Mouse (Mus musculus) forebrain, embryonic 13.5 days (tissue): ENCODE measurements around the gene Des. TPM values are rescaled to one million over a fixed set of nuclear protein-coding genes. Genes with fewer than 3 reads are reported as not detected.

Experiments
- ATAC-seq: fragments of 200-750 bp; cut with Nextera tagmentation; 2 replicates; pipeline ENCODE4 v1.8.0; 2017
- H3K27ac ChIP-seq: fragments of 300-500 bp; sonication (generic); 2 replicates; pipeline ENCODE4 v1.5.1; 2015; ENCODE audit warnings: inconsistent platforms, mild to moderate bottlenecking, moderate library complexity
- H3K27me3 ChIP-seq: fragments of 300-500 bp; sonication (generic); 2 replicates; pipeline ENCODE4 v1.6.1; 2015; ENCODE audit warnings: mild to moderate bottlenecking, inconsistent platforms
- H3K36me3 ChIP-seq: fragments of 300-500 bp; sonication (generic); 2 replicates; pipeline ENCODE4 v1.6.1; 2015; ENCODE audit warnings: mild to moderate bottlenecking, inconsistent platforms; ENCODE audit not compliant: poor library complexity, severe bottlenecking
- H3K4me1 ChIP-seq: fragments of 300-500 bp; sonication (generic); 2 replicates; pipeline ENCODE4 v1.6.1; 2015; ENCODE audit warnings: inconsistent platforms
- H3K4me2 ChIP-seq: fragments of 300-500 bp; sonication (generic); 2 replicates; pipeline ENCODE4 v1.6.1; 2015; ENCODE audit warnings: inconsistent platforms, mild to moderate bottlenecking, moderate library complexity
- H3K4me3 ChIP-seq: fragments of 300-500 bp; sonication (generic); 2 replicates; pipeline ENCODE4 v1.5.1; 2015; ENCODE audit warnings: mild to moderate bottlenecking, inconsistent platforms
- H3K9ac ChIP-seq: fragments of 300-500 bp; sonication (generic); 2 replicates; pipeline ENCODE4 v1.6.1; 2015; ENCODE audit warnings: mild to moderate bottlenecking, inconsistent platforms
- H3K9me3 ChIP-seq: fragments of 300-500 bp; sonication (generic); replicated peaks from 2 replicates; pipeline ENCODE4 v1.6.1; 2016; ENCODE audit warnings: inconsistent platforms
- WGBS: fragments of 180-500 bp; shearing (Covaris S2); methylation state at CpG from one replicate; pipeline ENCODE4 v1.1.7; 2015; 5-methylcytosine and 5-hydroxymethylcytosine counted together
- polyA plus RNA-seq: library from polyadenylated mRNA; unstranded; fragments of >200 nt; fragmentation: Nextera tagmentation; extraction: Ambion mirVana; gene quantifications from 2 replicates; pipeline ENCODE4 v1.2.1, GENCODE M21; 2015

The Des gene
- polyA plus RNA-seq, 1 experiment from 2014 or later, result 0.81 TPM

DNA sequence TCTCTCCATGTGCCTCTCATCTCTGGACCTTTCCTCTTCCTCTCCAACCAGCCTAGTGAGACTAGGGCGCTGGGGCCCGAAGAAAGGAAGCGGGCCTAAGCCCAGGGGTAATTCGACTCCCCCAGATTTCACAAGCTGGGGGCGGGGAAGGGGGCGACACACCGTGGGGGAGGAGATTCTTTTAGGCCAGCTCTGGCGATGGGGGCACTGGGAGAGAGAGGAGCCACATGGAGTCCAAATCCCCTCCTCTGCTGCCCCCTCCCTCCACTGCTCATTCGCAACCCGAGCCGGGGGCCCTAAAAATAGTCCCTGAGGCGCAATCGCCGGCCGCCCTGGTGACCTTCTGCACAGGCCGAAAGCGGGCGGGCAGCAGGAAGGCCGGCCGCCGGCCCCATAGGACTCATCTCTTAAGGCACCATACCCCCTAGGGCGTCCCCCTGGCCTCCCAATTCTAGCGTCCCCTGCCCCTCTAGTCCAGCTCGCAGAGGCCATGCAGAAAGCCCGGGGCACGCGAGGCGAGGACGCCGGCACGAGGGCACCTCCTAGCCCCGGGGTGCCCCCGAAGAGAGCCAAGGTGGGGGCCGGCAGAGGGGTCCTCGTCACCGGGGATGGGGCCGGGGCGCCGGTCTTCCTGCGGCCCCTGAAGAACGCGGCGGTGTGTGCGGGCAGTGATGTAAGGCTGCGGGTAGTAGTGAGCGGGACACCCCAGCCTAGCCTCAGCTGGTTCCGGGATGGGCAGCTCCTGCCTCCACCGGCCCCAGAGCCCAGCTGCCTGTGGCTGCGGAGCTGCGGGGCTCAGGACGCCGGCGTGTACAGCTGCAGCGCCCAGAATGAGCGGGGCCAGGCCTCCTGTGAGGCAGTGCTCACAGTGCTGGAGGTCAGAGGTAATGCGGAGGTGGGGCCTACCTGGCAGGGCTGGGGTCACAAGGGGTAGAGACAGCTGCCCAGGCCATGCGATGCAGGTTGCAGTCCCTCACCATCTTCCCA lies 15.1 kb downstream of the Des start, which contains the start of gene Speg:
Gene Speg, plus strand, starts transcription at position 348 of the 987 bp plus-strand sequence.
- peak within 1 kb of the TSS; percentile 13 for H3K4me3 ChIP-seq
- peak within 1 kb of the TSS; percentile 52 for H3K4me2 ChIP-seq
- no peak within 1 kb of the TSS for H3K27ac ChIP-seq
- H3K9me3 ChIP-seq, result no peaks in the 10 kb centered on the region
- peak within 1 kb of the TSS; percentile 31 for H3K9ac ChIP-seq
- peaks cover 11% of the 10 kb centered on the region for H3K4me1 ChIP-seq
- ATAC-seq, result peak; percentile 34; the same call in 1 of the 2 replicates
- WGBS, result 11% methylated on average over 57 of the region's 57 CpGs
- H3K36me3 ChIP-seq, result no peaks in the 10 kb centered on the region
- peaks cover 53% of the 10 kb centered on the region for H3K27me3 ChIP-seq

DNA sequence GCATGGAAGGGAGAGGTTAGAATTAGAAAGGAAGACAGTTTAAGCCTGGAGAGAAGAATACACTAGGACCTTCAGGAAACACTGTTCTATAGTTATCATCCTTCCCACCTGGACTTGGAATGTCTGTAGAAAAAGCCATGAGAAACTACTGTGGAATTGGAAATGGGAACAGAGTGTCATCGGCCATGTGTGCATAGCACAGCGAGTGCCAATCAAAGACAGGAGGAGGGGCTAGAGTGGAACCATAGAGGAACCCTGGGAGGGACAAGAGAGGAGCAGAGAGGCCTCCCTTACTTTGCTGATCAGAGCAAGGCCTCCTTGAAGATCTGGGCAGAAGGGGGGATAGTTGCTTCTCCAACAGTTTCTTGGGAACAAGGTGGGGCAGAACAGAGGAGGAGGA lies 19.1 kb downstream of the Des start:
- Histone ChIP-seq H3K36me3 (no peaks in the 10 kb centered on the region), H3K4me3 (no peak overlapping the region), H3K27me3 (peaks cover 67% of the 10 kb centered on the region), H3K4me2 (no peak overlapping the region), H3K4me1 (peaks cover 28% of the 10 kb centered on the region), H3K27ac (no peak overlapping the region), H3K9ac (no peak overlapping the region), H3K9me3 (no peaks in the 10 kb centered on the region)
- WGBS, result 74% methylated on average over 2 of the region's 2 CpGs
- ATAC-seq, result no peak

DNA sequence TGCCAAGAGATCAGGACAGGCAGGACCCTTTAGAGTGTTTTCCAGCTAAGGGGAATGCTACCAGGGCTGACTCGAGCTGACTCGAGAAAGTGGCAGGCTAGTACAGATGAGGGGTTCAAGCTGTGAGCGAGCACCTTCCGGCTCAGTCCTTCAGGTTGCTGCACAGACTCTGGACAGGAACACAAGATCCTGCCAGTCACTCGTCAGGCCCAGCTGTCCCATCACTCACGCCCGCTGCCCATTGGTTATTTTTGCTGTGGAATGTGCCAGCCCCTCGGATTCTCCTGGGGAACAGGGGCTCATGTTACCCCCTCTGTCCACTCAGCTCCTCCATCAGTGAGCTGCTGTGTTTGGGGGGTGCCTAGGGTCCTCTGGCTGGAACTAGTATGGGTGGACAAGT lies 19.8 kb downstream of the Des start:
- Histone ChIP-seq H3K4me2 (no peak overlapping the region), H3K9ac (no peak overlapping the region), H3K27me3 (peaks cover 67% of the 10 kb centered on the region), H3K4me3 (no peak overlapping the region), H3K36me3 (no peaks in the 10 kb centered on the region), H3K9me3 (no peaks in the 10 kb centered on the region), H3K4me1 (peaks cover 28% of the 10 kb centered on the region), H3K27ac (no peak overlapping the region)
- ATAC-seq, result no peak
- 70% methylated on average over 8 of the region's 8 CpGs for WGBS

DNA sequence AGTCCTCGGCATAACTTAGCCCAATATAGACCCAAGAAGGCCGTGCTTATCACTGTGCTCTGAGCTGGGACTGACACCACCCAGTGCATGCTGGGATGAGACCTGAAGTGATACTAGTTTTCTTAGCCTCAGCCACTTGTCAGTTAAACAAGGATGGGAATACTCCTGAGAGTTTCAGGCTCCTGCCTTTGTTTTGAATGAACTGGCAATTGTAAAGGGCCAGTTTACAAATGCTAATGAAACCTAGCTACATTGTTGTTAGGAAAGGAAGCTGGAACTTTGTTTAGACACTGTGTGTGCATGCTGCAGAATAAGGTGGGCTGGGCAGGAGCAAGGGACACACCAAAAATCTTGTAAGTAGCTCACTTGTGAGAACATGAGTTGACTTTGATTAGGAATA lies 20.8 kb downstream of the Des start:
- peak overlapping the region; percentile 51; the same call in 1 of the 2 replicates for H3K27ac ChIP-seq
- H3K4me3 ChIP-seq, result no peak overlapping the region
- no peaks in the 10 kb centered on the region for H3K9me3 ChIP-seq
- no peak for ATAC-seq
- peak overlapping the region; percentile 99; the same call in 1 of the 2 replicates for H3K4me2 ChIP-seq
- WGBS, result 33% methylated on average over 2 of the region's 2 CpGs
- H3K4me1 ChIP-seq, result peaks cover 31% of the 10 kb centered on the region
- H3K9ac ChIP-seq, result 0 out of 2 replicates have a peak overlapping the region, but pooled peaks have one; percentile 86
- H3K27me3 ChIP-seq, result peaks cover 65% of the 10 kb centered on the region
- H3K36me3 ChIP-seq, result no peaks in the 10 kb centered on the region

DNA sequence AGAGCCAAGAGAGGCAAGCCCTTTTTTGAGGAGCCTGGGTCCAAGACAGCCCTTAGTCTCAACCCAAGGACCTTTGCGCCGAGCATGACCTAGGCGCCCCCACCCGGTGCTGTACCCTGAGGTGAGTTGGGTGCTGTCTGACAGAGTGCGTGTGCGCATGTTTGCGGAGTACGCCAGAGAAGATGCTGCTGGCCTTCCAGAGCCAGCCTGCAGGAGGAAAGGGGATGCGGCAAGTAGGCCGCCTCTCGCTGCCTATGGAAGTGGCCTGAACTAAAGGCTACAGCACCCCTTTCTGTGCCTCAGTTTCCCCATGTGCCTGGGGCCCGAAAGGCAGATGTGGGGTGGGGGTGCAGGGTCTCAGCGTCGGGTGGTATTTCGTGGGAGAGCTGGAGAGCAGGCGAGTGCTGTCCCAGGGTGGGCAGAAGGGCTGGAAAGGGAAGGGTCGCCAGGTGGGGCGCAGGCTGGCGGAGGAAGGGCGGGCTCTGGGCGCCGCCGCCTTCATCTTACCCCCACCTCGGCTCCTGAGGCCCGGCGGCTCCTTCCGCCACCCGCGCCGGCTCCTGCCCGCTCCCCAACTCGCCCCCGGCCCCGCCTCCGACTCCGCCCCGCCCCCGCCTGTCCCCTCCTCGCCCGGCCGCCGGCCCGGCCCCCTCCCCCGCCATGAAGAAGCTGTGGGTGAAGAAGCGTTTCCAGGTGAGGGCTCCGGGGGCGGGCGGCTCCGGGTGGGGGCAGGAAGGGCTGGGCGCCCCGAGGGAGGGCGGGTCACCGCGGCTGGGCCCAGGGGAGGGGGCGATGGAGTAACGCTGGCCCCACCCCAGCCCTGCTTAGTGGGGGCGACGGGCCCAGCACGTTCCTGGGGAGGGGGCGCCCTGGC lies 21.6 kb downstream of the Des start:
- peaks cover 37% of the 10 kb centered on the region for H3K4me1 ChIP-seq
- peak overlapping the region; percentile 99 for H3K4me2 ChIP-seq
- H3K27me3 ChIP-seq, result peaks cover 65% of the 10 kb centered on the region
- H3K27ac ChIP-seq, result peak overlapping the region; percentile 31
- no peaks in the 10 kb centered on the region for H3K9me3 ChIP-seq
- H3K4me3 ChIP-seq, result peak overlapping the region; percentile 66
- H3K9ac ChIP-seq, result peak overlapping the region; percentile 86
- 2% methylated on average over 50 of the region's 60 CpGs for WGBS
- H3K36me3 ChIP-seq, result no peaks in the 10 kb centered on the region
- peak; percentile 60 for ATAC-seq

DNA sequence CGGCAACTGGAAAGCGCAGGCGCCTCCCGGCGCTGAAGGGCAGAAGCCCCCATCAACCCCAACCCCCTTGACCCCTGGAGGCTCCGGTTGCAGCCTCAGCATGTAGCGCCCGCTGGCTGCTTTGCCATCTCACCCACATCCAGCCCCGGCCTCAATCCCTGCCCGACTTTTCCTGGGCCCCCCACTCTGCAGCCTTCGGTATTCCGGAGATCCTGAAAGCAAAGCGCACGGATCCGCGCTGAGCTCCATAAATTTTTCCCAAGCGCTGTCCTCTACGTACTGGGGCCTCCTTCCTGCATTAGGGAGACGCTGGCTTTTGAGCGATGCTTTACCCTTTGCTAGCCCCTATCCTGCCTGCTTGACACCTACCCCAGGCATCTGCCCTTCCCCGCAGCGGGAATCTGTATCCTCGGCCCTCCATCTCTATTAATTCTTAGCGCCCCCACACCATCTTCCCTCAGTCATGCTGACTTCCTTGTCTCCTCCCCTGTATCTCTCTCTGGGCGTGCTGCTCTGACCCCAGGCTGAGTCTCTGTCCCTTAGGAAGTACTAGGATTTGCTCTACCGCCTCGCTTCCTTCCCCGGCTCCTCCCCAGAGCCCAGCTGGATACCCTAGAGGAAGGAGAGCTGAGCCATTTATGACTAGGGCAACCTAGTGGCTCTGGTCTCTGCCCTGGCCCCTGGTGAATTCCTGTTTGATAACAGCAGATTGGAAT lies 22.4 kb downstream of the Des start:
- peaks cover 40% of the 10 kb centered on the region for H3K4me1 ChIP-seq

DNA sequence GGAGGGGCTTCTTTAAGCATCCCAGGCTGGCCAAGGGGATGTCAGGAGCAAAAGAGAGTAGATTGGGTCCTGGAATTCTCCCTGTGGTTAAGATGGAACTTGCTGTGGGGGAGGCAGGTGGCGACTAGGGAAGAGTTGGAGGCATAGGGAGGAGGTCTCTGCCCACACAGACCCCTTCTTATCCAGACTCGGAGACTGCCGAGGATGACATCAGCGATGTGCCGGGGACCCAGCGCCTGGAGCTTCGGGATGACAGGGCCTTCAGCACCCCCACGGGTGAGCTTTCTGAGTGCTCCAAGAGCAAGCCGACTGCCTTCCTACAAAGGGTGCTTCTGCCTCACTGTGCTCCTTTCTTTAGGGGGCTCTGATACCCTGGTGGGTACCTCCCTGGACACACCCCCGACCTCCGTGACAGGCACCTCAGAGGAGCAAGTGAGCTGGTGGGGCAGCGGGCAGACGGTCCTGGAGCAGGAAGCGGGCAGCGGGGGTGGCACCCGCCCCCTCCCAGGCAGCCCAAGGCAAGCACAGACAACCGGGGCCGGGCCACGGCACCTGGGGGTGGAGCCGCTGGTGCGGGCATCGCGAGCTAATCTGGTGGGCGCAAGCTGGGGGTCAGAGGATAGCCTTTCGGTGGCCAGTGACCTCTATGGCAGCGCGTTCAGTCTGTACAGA lies 24.5 kb downstream of the Des start:
- ATAC-seq, result no peak
- H3K27me3 ChIP-seq, result peaks cover 75% of the 10 kb centered on the region
- H3K9me3 ChIP-seq, result no peaks in the 10 kb centered on the region
- H3K27ac ChIP-seq, result no peak overlapping the region
- H3K9ac ChIP-seq, result no peak overlapping the region
- H3K4me2 ChIP-seq, result no peak overlapping the region
- H3K36me3 ChIP-seq, result no peaks in the 10 kb centered on the region
- WGBS, result 87% methylated on average over 23 of the region's 27 CpGs
- H3K4me3 ChIP-seq, result no peak overlapping the region
- peaks cover 53% of the 10 kb centered on the region for H3K4me1 ChIP-seq

More for the DNA sequence above, 22.4 kb downstream of the Des start:
- Histone ChIP-seq H3K4me2 (peak overlapping the region; percentile 99), H3K9me3 (no peaks in the 10 kb centered on the region), H3K27me3 (peaks cover 66% of the 10 kb centered on the region), H3K36me3 (no peaks in the 10 kb centered on the region), H3K27ac (peak overlapping the region; percentile 31; the same call in 1 of the 2 replicates), H3K4me3 (peak overlapping the region; percentile 66), H3K9ac (peak overlapping the region; percentile 86)
- 1% methylated on average over 28 of the region's 28 CpGs for WGBS
- peak; percentile 19 for ATAC-seq

DNA sequence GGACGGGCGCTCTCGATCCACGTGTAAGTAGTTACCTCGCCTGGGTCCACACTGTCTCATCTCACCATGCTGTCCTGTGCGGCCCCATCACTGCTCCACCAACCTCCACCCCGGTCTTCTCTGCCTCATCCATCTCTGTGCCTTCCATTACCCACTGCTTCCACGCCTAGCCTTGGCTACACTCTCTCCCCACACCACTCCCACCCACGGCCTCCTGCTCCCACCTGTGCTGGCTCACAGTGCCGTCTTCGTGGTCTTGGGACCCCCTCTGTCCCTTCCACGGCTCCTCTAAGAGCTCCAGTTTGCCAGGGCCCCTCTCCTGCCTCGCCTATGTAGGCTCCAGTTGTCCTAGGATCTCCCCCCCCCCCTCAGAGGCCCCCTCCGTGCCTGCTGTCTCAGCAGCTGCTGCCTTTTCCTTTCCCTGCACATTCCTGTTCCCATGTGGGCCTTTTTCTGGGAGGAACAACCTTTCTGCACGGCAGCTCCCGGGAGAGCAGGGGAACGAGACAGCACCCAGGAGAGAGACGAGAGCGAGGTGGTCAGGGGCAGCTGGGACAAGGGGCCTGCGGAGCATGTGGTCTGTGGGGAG lies 25.1 kb downstream of the Des start:
- WGBS, result 73% methylated on average over 20 of the region's 20 CpGs
- peaks cover 75% of the 10 kb centered on the region for H3K27me3 ChIP-seq

DNA sequence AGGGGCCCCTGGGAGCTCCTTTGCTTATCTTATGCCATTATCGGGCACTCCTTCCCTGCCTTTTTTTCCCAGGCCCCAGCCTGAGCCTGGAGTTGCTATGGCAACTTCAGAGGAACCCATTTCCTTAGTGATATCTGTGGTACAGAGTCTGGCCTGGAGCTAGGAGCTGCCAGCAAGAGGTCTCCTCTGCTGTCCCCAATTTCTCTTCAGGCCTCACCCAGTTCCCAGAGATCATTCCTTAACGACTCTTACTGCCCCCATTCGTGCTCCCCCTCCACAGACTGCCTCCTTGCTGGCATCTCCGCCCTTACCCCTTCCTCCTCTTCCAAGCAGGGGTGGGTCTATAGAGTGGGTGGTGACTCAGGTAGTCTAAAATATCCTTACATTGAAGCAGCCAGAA lies 26.0 kb downstream of the Des start:
- Histone ChIP-seq H3K4me2 (0 out of 2 replicates have a peak overlapping the region, but pooled peaks have one; percentile 7), H3K9ac (peak overlapping the region; percentile 16; the same call in 1 of the 2 replicates), H3K9me3 (no peaks in the 10 kb centered on the region), H3K4me1 (peaks cover 49% of the 10 kb centered on the region), H3K27me3 (peaks cover 78% of the 10 kb centered on the region), H3K4me3 (no peak overlapping the region), H3K27ac (no peak overlapping the region), H3K36me3 (no peaks in the 10 kb centered on the region)
- no peak for ATAC-seq
- 31% methylated on average over 4 of the region's 4 CpGs for WGBS

More for the DNA sequence above, 25.1 kb downstream of the Des start:
- Histone ChIP-seq H3K27ac (no peak overlapping the region), H3K4me1 (peaks cover 53% of the 10 kb centered on the region), H3K36me3 (no peaks in the 10 kb centered on the region), H3K9me3 (no peaks in the 10 kb centered on the region), H3K9ac (peak overlapping the region; percentile 30; the same call in 1 of the 2 replicates), H3K4me3 (no peak overlapping the region), H3K4me2 (no peak overlapping the region; the same call in 1 of the 2 replicates)
- no peak for ATAC-seq

DNA sequence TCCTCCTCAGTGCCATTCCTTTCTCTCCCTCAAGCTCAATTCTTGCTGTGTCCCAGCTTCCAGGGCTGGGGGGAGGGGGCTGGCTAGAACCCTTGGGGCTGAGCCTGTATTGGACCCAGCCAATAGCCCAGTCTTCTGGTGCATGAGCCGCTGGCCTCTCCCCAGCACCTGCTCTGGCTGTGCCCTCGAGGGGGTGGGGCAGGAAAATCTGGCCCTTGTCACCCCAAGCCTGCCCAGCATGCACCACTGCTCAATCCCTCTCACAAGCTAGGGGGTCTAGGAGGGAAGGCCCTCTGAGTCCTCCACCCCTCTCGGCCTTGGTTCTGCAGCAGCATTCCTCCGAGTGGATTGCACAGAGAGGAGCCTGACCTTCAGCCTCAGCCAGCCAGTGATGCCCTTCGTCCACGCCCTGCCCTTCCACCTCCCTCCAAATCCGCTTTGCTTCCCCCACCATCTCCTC lies 27.4 kb downstream of the Des start:
- peak overlapping the region; percentile 50; the same call in 1 of the 2 replicates for H3K9ac ChIP-seq
- no peak for ATAC-seq
- no peaks in the 10 kb centered on the region for H3K36me3 ChIP-seq
- peak overlapping the region; percentile 58 for H3K4me2 ChIP-seq
- no peaks in the 10 kb centered on the region for H3K9me3 ChIP-seq
- H3K27ac ChIP-seq, result no peak overlapping the region
- peaks cover 81% of the 10 kb centered on the region for H3K27me3 ChIP-seq
- WGBS, result 14% methylated on average over 7 of the region's 7 CpGs
- peaks cover 40% of the 10 kb centered on the region for H3K4me1 ChIP-seq
- H3K4me3 ChIP-seq, result peak overlapping the region; percentile 34; the same call in 1 of the 2 replicates
